Mouse (Mus musculus) bone marrow macrophage, adult 2 months (primary cell): ENCODE measurements around the gene Prkn.

Experiments used
- CTCF ChIP-seq: IDR thresholded peaks from 2 replicates; pipeline ENCODE4 v1.5.1; 2012; ENCODE audit warnings: low read depth, mild to moderate bottlenecking, low read length, moderate library complexity
- POLR2A ChIP-seq: IDR thresholded peaks from 2 replicates; pipeline ENCODE4 v1.6.1; 2012; ENCODE audit warnings: mild to moderate bottlenecking, low read depth, low read length, borderline replicate concordance

DNA sequence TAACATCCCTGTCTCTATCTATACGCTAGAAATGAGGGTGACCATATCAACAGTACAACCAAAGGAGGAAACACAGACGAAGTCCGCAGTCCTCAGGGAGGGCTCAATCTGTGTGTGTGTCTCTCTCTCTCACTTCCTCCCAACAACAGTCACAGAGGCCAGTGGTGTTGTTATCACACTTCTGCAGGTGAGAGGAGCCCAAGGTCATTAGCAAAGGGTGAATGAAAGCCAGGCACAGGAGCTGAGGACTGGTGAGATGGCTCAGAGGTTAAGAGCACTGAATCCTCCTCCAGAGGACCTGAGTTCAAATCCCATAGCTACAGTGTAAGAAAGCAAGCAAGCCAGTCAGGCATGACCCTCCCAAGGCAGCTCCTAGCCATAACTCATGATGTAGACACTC lies 1199.7 kb downstream of the Prkn start:
- TF ChIP-seq CTCF (no peak), POLR2A (no peak)
